Mouse (Mus musculus) kidney, postnatal 36 days (tissue): ENCODE data around the gene Kcnk2.

ENCODE experiments used
- DNase-seq, 2 experiments: peaks; one replicate each; pipeline ENCODE4 v3.0.0; 2021 to 2022; ENCODE audit warnings: mixed read lengths in 2 of 2

The Kcnk2 gene

DNA sequence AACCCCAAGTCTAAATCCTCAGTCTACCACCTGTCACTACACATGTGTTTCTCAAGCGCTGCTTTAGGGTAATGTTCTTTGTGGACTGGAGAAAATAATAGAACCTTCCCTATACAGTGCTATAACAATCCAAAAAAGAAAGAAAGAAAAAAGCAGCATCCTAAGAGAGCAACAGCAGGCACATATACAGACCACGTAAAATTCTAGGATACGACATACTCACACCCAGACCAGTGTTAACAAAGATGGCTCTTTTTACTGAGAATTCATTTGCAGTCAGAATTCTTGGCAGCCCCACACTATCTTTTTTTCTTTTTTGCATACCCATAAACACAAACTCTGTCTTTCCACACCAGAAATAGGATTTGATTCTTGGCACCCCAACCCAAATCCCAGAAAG is 187.6 kb downstream of the Kcnk2 start:
- DNase-seq = no peak

DNA sequence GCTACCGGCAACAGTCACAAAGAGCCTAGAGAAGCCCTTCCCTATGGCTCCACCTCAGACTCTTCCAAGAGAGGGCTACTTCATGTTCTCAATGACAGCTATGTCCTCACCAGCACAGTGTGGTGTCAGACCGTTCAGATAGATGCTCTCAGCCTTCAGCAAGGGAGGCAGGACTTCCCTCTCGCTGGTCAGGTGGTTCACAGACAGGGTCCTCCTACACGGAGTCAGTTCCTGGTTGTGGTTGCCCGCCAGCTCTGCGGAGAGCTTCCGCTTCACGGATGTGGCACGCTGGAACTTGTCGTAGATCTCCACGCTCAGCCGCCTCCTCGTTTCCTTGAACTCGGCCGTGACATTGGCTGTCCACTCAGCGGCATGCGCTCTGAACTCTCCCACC is 192.4 kb downstream of the Kcnk2 start:
- DNase-seq = no peak

DNA sequence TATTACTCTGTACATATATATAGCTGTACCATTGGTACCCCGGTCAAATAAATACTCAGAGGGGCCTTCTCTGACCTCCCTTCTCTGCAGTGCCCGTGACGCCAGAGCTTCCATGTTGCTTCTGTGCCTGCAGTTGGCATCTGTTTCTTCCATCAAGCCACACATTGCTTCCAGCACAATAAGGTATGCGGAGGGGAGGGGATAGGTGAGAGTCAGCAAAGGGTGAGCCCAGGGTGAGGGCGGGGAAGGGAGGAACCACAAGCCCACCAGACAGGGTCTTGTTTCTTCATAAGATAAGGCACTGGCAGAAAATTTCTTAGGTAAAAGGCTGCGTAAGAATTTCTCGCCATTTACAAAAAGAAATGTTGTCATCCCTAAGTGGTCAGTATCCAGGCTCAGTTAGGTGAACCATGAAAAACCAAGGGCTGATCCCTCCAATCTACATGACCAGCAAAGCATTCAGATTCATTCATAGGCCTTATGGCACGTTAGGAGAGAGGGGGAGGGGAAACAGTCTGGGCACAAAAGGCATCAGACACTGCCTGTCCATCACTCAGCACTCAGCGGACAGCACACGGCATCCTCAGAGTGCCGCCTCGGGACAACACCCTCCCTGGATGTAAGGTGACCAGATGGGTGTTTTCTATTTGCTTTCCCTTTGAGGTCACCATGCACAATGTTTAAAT is 192.9 kb downstream of the Kcnk2 start:
- no peak for DNase-seq

DNA sequence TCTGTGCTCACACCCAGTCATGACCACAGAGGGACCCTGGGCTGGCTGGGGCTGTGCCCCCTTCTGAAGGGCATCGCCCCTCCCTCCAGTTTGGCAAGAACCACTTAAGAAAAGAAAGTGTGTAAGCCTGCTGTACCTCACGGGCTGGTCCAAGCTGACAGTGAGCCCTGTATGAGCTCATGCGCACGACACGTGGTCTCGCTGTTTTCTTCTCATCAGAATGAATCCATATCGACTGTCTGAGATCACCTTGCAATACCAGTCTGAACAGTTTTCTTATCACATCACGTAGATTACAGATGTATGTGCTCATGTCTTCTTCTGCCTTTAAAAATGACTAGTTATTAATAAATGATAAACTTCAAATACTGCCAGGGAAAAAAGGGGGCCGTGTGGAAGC is 193.5 kb downstream of the Kcnk2 start:
- no peak for DNase-seq

DNA sequence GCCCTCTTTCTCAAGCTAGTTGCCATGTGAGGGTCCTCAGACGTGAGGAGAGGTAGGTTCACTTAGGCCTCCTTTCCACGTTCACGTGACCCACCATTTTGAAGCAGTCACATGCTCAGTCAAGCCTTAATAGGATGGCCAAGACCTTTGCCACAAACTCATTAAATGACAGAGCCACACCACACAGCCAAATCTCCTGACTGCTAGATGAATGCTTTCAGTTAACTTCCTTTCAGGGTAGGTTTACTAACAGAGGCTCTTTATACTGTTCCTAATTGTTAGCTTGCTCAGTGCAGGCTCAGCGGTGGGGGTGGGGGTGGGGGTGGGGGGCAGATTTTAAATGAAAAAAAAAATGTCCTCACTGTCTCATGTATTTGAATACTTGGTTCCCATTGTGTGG is 206.3 kb downstream of the Kcnk2 start:
- no peak for DNase-seq

DNA sequence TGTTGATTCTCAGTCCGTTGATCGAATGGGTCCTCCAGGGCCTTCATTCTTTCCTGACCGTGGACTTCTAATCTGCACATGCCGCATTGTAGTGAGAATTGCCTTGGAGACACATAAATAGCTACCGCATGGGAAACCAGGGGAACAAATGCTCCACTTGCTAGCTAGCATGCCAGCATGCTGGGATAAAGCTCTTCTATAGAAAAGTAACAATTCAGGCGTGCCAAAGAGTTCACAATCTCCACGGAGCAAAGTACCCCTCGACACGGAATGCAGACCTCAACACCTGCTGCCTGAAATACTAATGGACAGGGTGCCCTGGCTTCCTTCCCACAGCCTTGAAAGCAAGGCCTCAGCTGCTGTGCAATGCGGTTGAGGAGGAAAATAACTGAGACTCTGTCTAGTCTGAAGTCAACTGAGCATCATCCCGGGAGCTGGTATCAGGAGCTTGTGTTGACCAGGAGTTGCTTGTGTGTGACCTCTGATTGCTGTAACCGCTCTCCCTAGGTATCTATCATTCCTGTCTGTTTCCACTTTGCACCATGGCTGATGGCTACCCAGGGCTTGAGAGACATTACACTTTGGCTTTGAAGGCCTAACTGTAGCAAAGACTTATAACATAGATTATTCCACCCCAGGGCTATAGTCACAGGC is 214.2 kb downstream of the Kcnk2 start:
- DNase-seq = no peak

DNA sequence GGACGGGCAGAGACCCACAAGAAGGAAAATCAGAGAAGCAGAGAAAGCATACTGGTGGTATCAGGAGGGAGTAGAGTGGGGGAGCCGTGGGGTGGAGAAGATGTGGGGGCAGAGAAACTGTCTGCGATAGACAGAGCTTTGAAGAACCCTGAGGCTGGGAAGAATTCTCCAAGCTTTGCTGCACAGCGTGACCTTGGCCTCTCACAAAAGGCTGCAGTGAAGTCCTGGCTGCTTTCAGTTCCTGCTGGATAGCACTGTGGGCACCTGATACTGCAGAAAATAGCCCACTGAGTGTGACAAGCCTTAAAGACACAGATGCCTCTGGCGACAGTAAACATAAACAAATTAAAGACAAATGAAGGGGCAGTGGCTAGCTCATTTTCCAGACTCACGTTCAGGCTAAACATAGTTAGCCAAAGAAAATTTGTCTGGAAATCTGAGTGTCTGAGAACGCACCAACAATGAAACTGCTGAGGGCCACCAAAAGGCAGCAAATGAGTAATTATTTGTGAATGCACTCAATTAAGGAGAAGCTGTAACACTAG is 216.8 kb downstream of the Kcnk2 start:
- DNase-seq = no peak

DNA sequence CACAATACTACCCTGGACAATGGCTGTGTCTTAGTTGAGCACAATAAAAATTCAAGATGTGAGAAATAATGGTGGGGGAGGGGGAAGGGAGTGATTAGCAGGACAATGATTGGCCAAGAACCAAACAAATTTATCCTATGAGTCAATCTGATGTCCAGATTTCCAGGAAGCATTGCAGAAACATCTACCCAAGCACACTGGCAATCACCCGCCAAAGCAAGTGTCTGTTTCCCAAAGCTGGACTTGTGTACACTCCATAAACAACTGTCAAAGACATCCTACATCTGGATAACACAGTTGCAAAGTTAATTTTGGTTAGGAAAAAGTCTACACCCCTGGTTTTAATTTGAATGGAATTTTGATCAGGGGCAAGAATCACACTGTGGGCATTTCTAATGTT is 224.3 kb downstream of the Kcnk2 start:
- no peak for DNase-seq

DNA sequence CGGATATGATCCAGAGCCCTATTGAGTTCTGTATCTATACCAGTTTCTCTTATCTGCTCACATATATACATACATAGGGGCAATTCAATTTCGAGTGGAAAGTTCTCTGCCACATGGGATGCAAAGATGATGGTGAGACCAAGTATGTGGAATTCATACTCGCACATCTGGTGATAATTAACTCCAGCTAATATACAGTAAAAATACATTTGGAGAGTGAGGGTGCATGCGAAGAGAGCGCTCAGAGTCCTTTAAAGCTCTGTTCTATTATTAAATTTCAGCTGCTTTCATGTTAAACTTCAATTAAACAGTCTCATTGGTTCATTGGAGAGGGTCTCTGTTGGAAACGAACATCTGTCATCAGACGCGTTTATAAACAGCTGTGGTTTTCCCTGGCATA is 228.6 kb downstream of the Kcnk2 start:
- DNase-seq = no peak

DNA sequence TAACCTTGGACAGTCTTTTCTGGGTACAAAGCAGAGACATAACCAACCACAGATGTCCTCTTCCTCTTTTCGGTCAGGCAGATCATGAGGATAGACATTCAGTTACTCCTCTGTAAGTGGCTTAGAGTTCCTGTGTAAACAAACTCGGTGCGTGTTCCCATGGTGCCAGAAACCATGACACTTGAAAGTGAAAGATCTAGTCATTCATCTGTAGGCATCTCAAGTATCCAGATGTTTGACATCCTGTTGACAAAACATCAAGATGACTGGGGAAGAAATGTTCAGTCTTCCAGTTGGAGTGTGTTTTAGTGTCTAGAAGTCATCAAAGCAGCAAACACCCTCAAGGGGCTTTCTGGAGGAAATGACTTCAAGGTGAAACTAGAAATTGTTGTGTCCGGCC is 230.9 kb downstream of the Kcnk2 start:
- no peak for DNase-seq

DNA sequence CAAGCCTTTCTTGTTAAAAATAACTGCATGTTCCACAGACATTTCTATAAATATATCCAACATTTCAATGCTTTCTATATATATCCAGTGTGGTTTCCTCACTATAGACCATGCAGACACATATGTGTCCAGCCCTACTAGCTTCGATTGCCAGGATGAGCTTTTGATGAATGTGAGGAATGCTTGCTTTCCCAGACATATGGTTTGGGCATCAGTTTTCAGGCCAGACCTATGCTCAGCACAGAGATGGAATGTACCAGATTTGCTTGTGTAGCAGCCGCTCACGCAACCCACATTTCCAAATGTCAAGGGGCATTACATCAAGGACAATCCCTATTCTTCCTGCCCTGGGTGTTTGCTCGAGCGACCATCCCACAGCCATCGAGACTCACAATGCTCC is 236.3 kb downstream of the Kcnk2 start:
- DNase-seq = no peak

DNA sequence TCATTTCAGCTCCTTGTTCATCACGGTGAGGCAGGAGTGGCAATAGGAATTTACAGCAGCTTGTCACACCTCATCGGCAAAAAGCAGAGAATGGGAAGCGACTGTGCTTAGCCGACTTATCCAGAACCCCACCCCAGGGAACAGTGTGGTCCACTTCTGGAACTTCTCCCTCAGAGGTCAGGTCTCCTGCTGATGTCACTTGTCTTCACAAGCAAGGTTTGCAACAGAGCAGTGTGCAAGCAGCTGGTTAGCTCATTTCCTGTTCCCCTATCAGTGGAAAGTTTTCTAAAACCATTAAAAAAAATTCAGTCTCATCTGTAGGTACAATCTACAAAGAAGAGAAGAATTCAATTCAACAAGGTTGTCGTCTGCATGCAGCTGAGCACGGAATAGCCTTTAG is 236.9 kb downstream of the Kcnk2 start:
- DNase-seq = no peak

DNA sequence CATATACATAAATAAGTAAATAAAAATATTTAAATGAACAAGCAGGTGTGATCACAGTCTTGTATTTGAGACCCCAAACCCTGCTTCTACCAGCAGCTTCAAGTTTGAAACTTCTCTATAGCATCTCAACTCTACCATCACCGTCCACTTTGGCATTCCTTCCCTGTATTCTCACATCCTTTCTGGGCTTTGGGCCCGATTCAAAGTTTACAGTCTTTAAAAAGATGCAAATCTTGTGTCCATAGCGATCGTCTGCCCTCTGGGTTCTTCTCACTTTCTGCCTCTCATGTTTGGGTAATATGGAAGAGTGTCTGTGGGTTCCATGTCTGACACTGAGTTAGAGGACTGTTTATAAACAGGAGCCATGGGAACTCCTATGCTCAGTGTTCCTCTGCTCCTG is 237.4 kb downstream of the Kcnk2 start:
- DNase-seq = no peak

DNA sequence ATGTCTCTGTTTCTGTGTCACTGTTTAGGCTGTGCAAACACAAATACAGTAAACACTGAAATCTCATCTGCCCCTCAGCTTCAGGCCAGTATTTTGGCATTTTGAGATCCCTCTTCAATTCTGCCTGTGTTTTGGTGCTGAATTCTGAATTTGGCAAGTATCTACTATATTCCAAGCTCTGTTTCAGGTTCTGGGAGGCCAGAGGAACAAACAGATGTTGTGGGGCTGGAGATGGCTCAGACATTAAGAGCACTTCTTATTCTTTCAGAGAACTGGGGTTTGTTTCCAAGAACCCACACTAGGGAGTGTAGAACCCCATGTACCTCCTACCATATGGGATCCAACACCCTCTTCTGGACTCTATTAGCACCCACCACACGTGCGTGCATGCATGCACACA is 237.8 kb downstream of the Kcnk2 start:
- no peak for DNase-seq
